Mouse (Mus musculus): ENCODE measurements around the gene Nol9.
A peak's percentile ranks its signal among the peaks of the same experiment; 100 is the strongest.

The Nol9 gene

GRCm38 (mm10) chr4:152095937-152096910 lies 57.1 kb downstream of the Nol9 start:
- peak; percentile 80 for DNase-seq

- DNase-seq = no peak
These were observed 57.8 kb downstream of the Nol9 start for GRCm38 (mm10) chr4:152096927-152097326.

GRCm38 (mm10) chr4:152097911-152098799 lies 59.0 kb downstream of the Nol9 start:
- no peak for DNase-seq

- no peak for DNase-seq
These were observed 61.4 kb downstream of the Nol9 start for GRCm38 (mm10) chr4:152100541-152100940.

DNA sequence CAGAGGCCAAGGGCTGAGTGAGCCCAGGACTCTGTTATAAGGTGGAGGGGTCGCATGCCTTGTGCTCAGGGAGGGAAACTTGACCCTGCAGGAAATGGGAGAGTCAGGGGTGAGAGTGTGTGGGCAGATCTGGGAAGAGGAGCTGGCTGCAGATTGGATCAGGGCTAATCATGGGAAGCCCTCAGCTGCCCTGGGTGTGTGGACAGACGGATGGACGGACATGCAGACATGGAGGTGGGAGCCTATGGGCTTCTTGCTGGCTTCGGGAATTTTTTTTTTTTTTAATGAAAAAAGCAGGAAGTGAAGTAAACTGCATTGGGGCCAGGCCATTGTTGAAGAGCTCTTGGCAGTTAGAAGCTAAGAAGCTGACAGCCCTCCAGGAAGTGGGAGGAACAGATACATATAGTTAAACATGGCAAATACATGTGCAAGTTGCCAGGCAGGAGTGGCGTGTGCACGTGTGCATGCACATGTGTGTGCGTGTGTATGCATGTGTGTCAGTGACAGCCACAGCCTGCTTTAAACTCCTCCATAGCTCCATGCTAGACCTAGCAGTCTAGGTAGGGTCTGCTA lies 62.0 kb downstream of the Nol9 start:
- DNase-seq = no peak

- DNase-seq = no peak
These were observed 62.8 kb downstream of the Nol9 start for GRCm38 (mm10) chr4:152101921-152102320.

DNA sequence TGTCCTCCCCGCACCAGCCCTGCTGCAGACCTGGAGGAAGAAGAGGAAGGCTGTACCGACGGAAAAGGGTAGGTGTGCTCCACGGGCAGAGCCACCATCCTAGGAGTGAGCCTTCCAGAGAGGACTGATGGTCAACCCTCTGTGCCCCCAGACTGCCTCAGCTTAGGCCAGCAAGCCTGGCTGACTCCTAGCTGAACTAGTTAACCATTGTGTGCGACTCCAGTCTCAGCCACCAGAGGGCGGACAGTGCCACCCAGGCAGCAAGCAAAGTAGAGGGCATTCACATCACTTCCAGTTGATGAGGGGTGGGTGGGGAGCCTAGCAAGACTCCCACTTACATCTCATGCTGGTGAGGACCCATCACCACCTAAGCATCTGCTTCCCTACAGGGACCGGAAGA lies 63.9 kb downstream of the Nol9 start:
- peak; percentile 84 for DNase-seq

DNA sequence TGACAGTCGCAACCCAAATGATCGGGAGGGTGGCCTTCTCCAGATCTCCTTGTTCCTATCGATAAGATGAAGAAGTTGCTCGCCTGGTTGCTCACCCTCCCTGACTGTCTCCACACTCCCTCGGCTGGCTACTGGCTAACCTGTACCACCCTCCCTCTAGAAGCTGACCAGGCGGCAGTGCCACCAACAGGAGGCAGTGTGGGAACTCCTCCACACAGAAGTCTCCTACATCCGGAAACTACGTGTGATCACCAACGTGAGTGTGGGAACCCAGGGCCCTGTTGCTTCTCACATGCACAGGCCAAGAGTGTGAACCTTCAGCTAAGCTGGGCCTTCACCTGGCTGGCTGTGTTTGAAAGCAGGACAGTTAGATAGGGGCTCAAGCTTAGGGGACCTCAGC lies 67.6 kb downstream of the Nol9 start:
- DNase-seq = no peak

DNA sequence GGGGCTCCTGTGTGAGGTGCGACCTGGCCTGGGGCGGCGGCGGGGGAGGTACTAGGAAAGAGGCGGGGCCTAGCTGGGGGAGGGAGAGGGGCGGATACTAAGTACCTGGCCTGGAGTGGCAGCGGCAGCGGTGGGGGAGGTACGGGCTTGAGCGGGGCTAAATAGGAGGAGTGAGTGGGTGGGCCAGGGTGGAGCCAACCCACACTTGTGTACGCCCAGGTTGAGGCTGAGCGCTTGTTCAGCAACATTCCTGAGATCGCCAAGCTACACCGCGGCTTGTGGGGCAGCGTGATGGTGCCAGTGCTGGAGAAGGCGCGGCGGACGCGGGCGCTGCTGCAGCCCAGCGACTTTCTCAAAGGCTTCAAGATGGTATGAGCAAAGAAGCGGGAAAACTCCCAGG lies 68.4 kb downstream of the Nol9 start:
- DNase-seq = peak; percentile 70

DNA sequence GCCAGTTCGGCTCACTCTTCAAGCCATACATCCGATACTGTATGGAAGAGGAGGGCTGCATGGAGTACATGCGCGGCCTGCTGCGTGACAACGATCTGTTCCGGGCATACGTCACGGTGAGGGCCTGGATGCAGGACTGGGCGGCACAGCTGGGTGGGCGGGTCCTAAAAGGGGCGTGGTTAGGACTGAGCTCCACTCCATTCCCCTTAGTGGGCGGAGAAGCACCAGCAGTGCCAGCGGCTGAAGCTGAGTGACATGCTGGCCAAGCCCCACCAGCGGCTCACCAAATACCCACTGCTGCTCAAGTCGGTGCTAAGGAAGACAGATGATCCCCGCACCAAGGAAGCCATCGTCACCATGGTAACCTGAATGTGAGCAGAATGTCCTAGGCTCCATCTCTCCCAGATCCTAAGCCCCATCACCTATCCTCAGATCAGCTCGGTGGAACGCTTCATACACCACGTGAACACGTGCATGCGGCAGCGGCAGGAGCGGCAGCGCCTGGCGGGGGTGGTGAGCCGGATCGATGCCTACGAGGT lies 68.9 kb downstream of the Nol9 start:
- peak; percentile 95 for DNase-seq

DNA sequence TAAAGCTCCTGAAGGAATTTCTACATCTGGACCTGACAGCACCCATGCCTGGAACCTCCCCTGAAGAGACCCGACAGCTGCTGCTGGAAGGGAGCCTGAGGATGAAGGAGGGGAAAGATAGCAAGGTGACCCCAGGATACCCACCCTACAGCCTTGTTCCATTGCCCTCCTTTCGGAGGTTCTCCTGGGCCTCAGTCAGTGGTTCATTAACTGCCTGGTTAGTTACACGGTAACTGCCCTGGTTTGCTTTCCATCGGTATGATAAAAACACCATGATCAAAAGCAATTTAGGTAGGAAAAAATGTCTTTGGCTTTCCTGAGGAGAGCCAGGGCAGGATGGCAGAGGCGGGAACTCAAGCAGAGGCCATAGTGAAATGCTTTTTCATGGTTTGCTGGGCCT lies 69.6 kb downstream of the Nol9 start:
- no peak for DNase-seq

DNA sequence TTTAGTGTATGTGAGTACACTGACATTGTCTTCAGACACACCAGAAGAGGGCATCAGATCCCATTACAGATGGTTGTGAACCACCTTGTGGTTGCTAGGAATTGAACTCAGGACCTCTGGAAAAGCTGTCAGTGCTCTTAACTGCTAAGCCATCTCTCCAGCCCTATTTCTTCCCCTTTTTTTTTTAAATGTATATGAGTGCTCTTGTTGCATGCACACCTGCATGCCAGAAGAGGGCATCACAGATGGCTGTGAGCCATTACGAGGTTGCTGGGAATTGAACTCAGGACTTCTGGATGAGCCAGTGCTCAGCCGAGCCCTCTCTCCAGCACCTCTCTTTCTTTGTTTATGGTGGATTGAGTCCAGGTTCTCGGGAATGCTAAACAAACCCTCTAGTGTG lies 70.4 kb downstream of the Nol9 start:
- no peak for DNase-seq

DNA sequence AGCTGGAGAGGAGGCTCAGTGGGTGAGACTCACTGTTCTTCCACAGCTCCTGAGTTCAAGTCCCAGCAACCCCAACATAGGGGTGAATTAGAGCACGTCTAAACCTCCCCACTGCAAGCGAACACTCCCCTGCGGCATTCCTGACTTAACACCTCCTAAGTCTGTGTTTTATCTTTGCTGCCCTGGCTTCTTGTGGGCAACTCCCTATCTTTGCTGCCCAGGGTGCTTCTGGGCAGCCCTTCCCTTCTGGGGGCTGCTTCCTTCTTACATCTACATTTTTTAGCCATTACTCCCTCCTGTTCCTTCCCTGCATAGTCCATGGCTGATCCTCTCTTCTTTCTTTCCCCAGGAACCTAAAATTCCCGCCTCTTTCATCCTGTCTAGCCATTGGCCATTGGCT lies 71.6 kb downstream of the Nol9 start:
- no peak for DNase-seq
